Mouse (Mus musculus): ENCODE data around the gene Gins1. TPM values are rescaled to one million over a fixed set of nuclear protein-coding genes. Genes with fewer than 3 reads are reported as not detected.

The Gins1 gene
- polyA plus RNA-seq, 1 experiment from 2014 or later: 42.5 TPM

- Histone ChIP-seq H3K27ac (ENCODE audit: low read depth) (no peak overlapping the region), H3K4me1 (replicated peaks; ENCODE audit: control insufficient read depth, insufficient read depth, low read length) (no peaks in the 10 kb centered on the region), H3K4me3 (ENCODE audit: low read depth, low read length) (no peak overlapping the region), H3K9ac (ENCODE audit: low read length) (no peak overlapping the region), H3K9me3 (ENCODE audit: control insufficient read depth, low read length) (no peaks in the 10 kb centered on the region), H3K4me2 (ENCODE audit: low read length) (no peak overlapping the region), H3K36me3 (ENCODE audit: control insufficient read depth, insufficient read depth, low read length) (no peaks in the 10 kb centered on the region), H3K27me3 (replicated peaks; ENCODE audit: control insufficient read depth, insufficient read depth, low read length) (no peaks in the 10 kb centered on the region)
- WGBS: 90% methylated on average over 4 of the region's 4 CpGs
- no peak for ATAC-seq (replicated peaks; ENCODE audit: low FRiP score, low TSS enrichment, low read depth)
- DNase-seq (ENCODE audit: low spot score): no peak
Measured at GRCm38 (mm10) chr2:150877561-150877960, 27.6 kb upstream of the Gins1 start.

GRCm38 (mm10) chr2:150884075-150884778, 21.0 kb upstream of the Gins1 start:
- Histone ChIP-seq H3K9me3 (ENCODE audit: control insufficient read depth, low read length) (no peaks in the 10 kb centered on the region), H3K9ac (ENCODE audit: low read length) (no peak overlapping the region), H3K27me3 (replicated peaks; ENCODE audit: control insufficient read depth, insufficient read depth, low read length) (no peaks in the 10 kb centered on the region), H3K27ac (ENCODE audit: low read depth) (no peak overlapping the region), H3K4me3 (ENCODE audit: low read depth, low read length) (no peak overlapping the region), H3K4me1 (replicated peaks; ENCODE audit: control insufficient read depth, insufficient read depth, low read length) (no peaks in the 10 kb centered on the region), H3K36me3 (ENCODE audit: control insufficient read depth, insufficient read depth, low read length) (no peaks in the 10 kb centered on the region), H3K4me2 (ENCODE audit: low read length) (no peak overlapping the region)
- DNase-seq (ENCODE audit: low spot score): no peak
- 88% methylated on average over 8 of the region's 8 CpGs for WGBS
- no peak for ATAC-seq (replicated peaks; ENCODE audit: low FRiP score, low TSS enrichment, low read depth)

GRCm38 (mm10) chr2:150884779-150885110, 20.5 kb upstream of the Gins1 start:
- Histone ChIP-seq H3K36me3 (ENCODE audit: control insufficient read depth, insufficient read depth, low read length) (no peaks in the 10 kb centered on the region), H3K27ac (ENCODE audit: low read depth) (no peak overlapping the region), H3K9me3 (ENCODE audit: control insufficient read depth, low read length) (no peaks in the 10 kb centered on the region), H3K4me2 (ENCODE audit: low read length) (no peak overlapping the region), H3K4me1 (replicated peaks; ENCODE audit: control insufficient read depth, insufficient read depth, low read length) (no peaks in the 10 kb centered on the region), H3K4me3 (ENCODE audit: low read depth, low read length) (no peak overlapping the region), H3K9ac (ENCODE audit: low read length) (no peak overlapping the region), H3K27me3 (replicated peaks; ENCODE audit: control insufficient read depth, insufficient read depth, low read length) (no peaks in the 10 kb centered on the region)
- ATAC-seq (replicated peaks; ENCODE audit: low FRiP score, low TSS enrichment, low read depth): no peak
- WGBS: 93% methylated on average over 1 of the region's 1 CpGs
- no peak for DNase-seq (ENCODE audit: low spot score)

GRCm38 (mm10) chr2:150885814-150886213, 19.4 kb upstream of the Gins1 start:
- H3K9ac ChIP-seq (ENCODE audit: low read length): no peak overlapping the region
- H3K4me3 ChIP-seq (ENCODE audit: low read depth, low read length): no peak overlapping the region
- H3K9me3 ChIP-seq (ENCODE audit: control insufficient read depth, low read length): no peaks in the 10 kb centered on the region
- no peak overlapping the region for H3K4me2 ChIP-seq (ENCODE audit: low read length)
- H3K36me3 ChIP-seq (ENCODE audit: control insufficient read depth, insufficient read depth, low read length): no peaks in the 10 kb centered on the region
- WGBS: 72% methylated on average over 1 of the region's 1 CpGs
- H3K27ac ChIP-seq (ENCODE audit: low read depth): no peak overlapping the region
- DNase-seq (ENCODE audit: low spot score) (no peak), ATAC-seq (replicated peaks; ENCODE audit: low FRiP score, low TSS enrichment, low read depth) (no peak)
- no peaks in the 10 kb centered on the region for H3K4me1 ChIP-seq (replicated peaks; ENCODE audit: control insufficient read depth, insufficient read depth, low read length)
- no peaks in the 10 kb centered on the region for H3K27me3 ChIP-seq (replicated peaks; ENCODE audit: control insufficient read depth, insufficient read depth, low read length)

GRCm38 (mm10) chr2:150886315-150886714, 18.9 kb upstream of the Gins1 start:
- Histone ChIP-seq H3K4me2 (ENCODE audit: low read length) (no peak overlapping the region), H3K9me3 (ENCODE audit: control insufficient read depth, low read length) (no peaks in the 10 kb centered on the region), H3K36me3 (ENCODE audit: control insufficient read depth, insufficient read depth, low read length) (no peaks in the 10 kb centered on the region), H3K4me3 (ENCODE audit: low read depth, low read length) (no peak overlapping the region), H3K27ac (ENCODE audit: low read depth) (no peak overlapping the region), H3K27me3 (replicated peaks; ENCODE audit: control insufficient read depth, insufficient read depth, low read length) (no peaks in the 10 kb centered on the region), H3K9ac (ENCODE audit: low read length) (no peak overlapping the region), H3K4me1 (replicated peaks; ENCODE audit: control insufficient read depth, insufficient read depth, low read length) (no peaks in the 10 kb centered on the region)
- ATAC-seq (replicated peaks; ENCODE audit: low FRiP score, low TSS enrichment, low read depth) (no peak), DNase-seq (ENCODE audit: low spot score) (no peak)

GRCm38 (mm10) chr2:150887370-150887769, 17.8 kb upstream of the Gins1 start:
- H3K27ac ChIP-seq (ENCODE audit: low read depth): no peak overlapping the region
- ATAC-seq (replicated peaks; ENCODE audit: low FRiP score, low TSS enrichment, low read depth) (no peak), DNase-seq (ENCODE audit: low spot score) (no peak)
- no peaks in the 10 kb centered on the region for H3K9me3 ChIP-seq (ENCODE audit: control insufficient read depth, low read length)
- no peaks in the 10 kb centered on the region for H3K4me1 ChIP-seq (replicated peaks; ENCODE audit: control insufficient read depth, insufficient read depth, low read length)
- H3K27me3 ChIP-seq (replicated peaks; ENCODE audit: control insufficient read depth, insufficient read depth, low read length): no peaks in the 10 kb centered on the region
- WGBS: 73% methylated on average over 2 of the region's 2 CpGs
- H3K4me3 ChIP-seq (ENCODE audit: low read depth, low read length): no peak overlapping the region
- H3K36me3 ChIP-seq (ENCODE audit: control insufficient read depth, insufficient read depth, low read length): no peaks in the 10 kb centered on the region
- H3K4me2 ChIP-seq (ENCODE audit: low read length): no peak overlapping the region
- no peak overlapping the region for H3K9ac ChIP-seq (ENCODE audit: low read length)

- Histone ChIP-seq H3K4me3 (ENCODE audit: low read depth, low read length) (no peak overlapping the region), H3K4me1 (replicated peaks; ENCODE audit: control insufficient read depth, insufficient read depth, low read length) (no peaks in the 10 kb centered on the region), H3K27ac (ENCODE audit: low read depth) (no peak overlapping the region), H3K36me3 (ENCODE audit: control insufficient read depth, insufficient read depth, low read length) (no peaks in the 10 kb centered on the region), H3K9me3 (ENCODE audit: control insufficient read depth, low read length) (no peaks in the 10 kb centered on the region), H3K9ac (ENCODE audit: low read length) (no peak overlapping the region), H3K27me3 (replicated peaks; ENCODE audit: control insufficient read depth, insufficient read depth, low read length) (no peaks in the 10 kb centered on the region), H3K4me2 (ENCODE audit: low read length) (no peak overlapping the region)
- ATAC-seq (replicated peaks; ENCODE audit: low FRiP score, low TSS enrichment, low read depth) (no peak), DNase-seq (ENCODE audit: low spot score) (no peak)
- 84% methylated on average over 2 of the region's 2 CpGs for WGBS
Measured at GRCm38 (mm10) chr2:150894617-150895267, 10.5 kb upstream of the Gins1 start.

GRCm38 (mm10) chr2:150895691-150896252, 9.4 kb upstream of the Gins1 start:
- Histone ChIP-seq H3K4me1 (replicated peaks; ENCODE audit: control insufficient read depth, insufficient read depth, low read length) (no peaks in the 10 kb centered on the region), H3K9me3 (ENCODE audit: control insufficient read depth, low read length) (no peaks in the 10 kb centered on the region), H3K36me3 (ENCODE audit: control insufficient read depth, insufficient read depth, low read length) (0 out of 2 replicates have a peak, but pooled peaks cover 4% of the 10 kb centered on the region), H3K4me2 (ENCODE audit: low read length) (no peak overlapping the region), H3K9ac (ENCODE audit: low read length) (no peak overlapping the region), H3K27me3 (replicated peaks; ENCODE audit: control insufficient read depth, insufficient read depth, low read length) (no peaks in the 10 kb centered on the region), H3K4me3 (ENCODE audit: low read depth, low read length) (no peak overlapping the region), H3K27ac (ENCODE audit: low read depth) (no peak overlapping the region)
- ATAC-seq (replicated peaks; ENCODE audit: low FRiP score, low TSS enrichment, low read depth) (no peak), DNase-seq (ENCODE audit: low spot score) (no peak)
- WGBS: 88% methylated on average over 7 of the region's 7 CpGs

GRCm38 (mm10) chr2:150900341-150900740, 4.9 kb upstream of the Gins1 start:
- H3K36me3 ChIP-seq (ENCODE audit: control insufficient read depth, insufficient read depth, low read length): 0 out of 2 replicates have a peak, but pooled peaks cover 4% of the 10 kb centered on the region
- no peak overlapping the region for H3K9ac ChIP-seq (ENCODE audit: low read length)
- DNase-seq (ENCODE audit: low spot score) (no peak), ATAC-seq (replicated peaks; ENCODE audit: low FRiP score, low TSS enrichment, low read depth) (no peak)
- H3K4me1 ChIP-seq (replicated peaks; ENCODE audit: control insufficient read depth, insufficient read depth, low read length): peaks cover 14% of the 10 kb centered on the region
- H3K4me3 ChIP-seq (ENCODE audit: low read depth, low read length): no peak overlapping the region
- no peaks in the 10 kb centered on the region for H3K9me3 ChIP-seq (ENCODE audit: control insufficient read depth, low read length)
- no peak overlapping the region for H3K27ac ChIP-seq (ENCODE audit: low read depth)
- H3K4me2 ChIP-seq (ENCODE audit: low read length): no peak overlapping the region
- no peaks in the 10 kb centered on the region for H3K27me3 ChIP-seq (replicated peaks; ENCODE audit: control insufficient read depth, insufficient read depth, low read length)
- 88% methylated on average over 6 of the region's 6 CpGs for WGBS

Data from intestine, embryonic 14.5 days (tissue).